Mouse (Mus musculus) CH12.LX (cell line): ENCODE data around the gene Rgs14. TPM values are rescaled to one million over a fixed set of nuclear protein-coding genes. Genes with fewer than 3 reads are reported as not detected.
A peak's percentile ranks its signal among the peaks of the same experiment; 100 is the strongest.

Source experiments
- DNase-seq: peaks from one replicate; pipeline ENCODE4 v3.0.0-alpha.2; 2013; ENCODE audit errors: extremely low read depth
- H3K27ac ChIP-seq: 2 replicates; pipeline ENCODE4 v1.5.1; 2012; ENCODE audit warnings: low read depth, mild to moderate bottlenecking, control low read depth, moderate library complexity; ENCODE audit not compliant: insufficient read depth
- H3K27me3 ChIP-seq: replicated peaks from 2 replicates; pipeline ENCODE3; 2012; ENCODE audit warnings: inconsistent platforms
- H3K36me3 ChIP-seq, 2 experiments: replicated peaks in 1 of 2; 2 replicates each; pipeline versions ENCODE3 to v1.6.1; 2012; ENCODE audit warnings: inconsistent platforms in 1 of 2, low read length in 1 of 2, mild to moderate bottlenecking in 1 of 2, mixed read lengths in 1 of 2, moderate library complexity in 1 of 2; ENCODE audit not compliant: control insufficient read depth in 1 of 2, insufficient read depth in 1 of 2
- H3K4me1 ChIP-seq, 2 experiments: 2 replicates each; pipeline ENCODE4 v1.6.1; 2012; ENCODE audit warnings: inconsistent platforms in 1 of 2, moderate library complexity in 1 of 2; ENCODE audit not compliant: insufficient read depth in 2 of 2, control insufficient read depth in 1 of 2
- H3K4me2 ChIP-seq: 2 replicates; pipeline ENCODE4 v1.6.1; 2012; ENCODE audit warnings: low read depth, mild to moderate bottlenecking, control low read depth; ENCODE audit not compliant: poor library complexity, insufficient read depth, severe bottlenecking
- H3K4me3 ChIP-seq, 3 experiments: fragments of 150-350 bp in 1 of 3; sonication (generic) in 1 of 3; replicated peaks in 1 of 3; 2 replicates each; pipeline versions ENCODE3 to v1.5.1; 2011 to 2012; ENCODE audit warnings: low read depth in 2 of 3, low read length in 2 of 3, mild to moderate bottlenecking in 2 of 3, moderate library complexity in 2 of 3, control low read depth in 1 of 3, improper control_type of control experiment in 1 of 3, inconsistent platforms in 1 of 3, mixed read lengths in 1 of 3; ENCODE audit not compliant: poor library complexity in 1 of 3
- H3K79me2 ChIP-seq: replicated peaks from 2 replicates; pipeline ENCODE4 v1.6.1; 2012; ENCODE audit warnings: mild to moderate bottlenecking, moderate library complexity; ENCODE audit not compliant: control insufficient read depth, poor library complexity, insufficient read depth, severe bottlenecking; ENCODE audit errors: extremely low read depth
- H3K9ac ChIP-seq: 2 replicates; pipeline ENCODE4 v1.6.1; 2012; ENCODE audit warnings: low read depth, mild to moderate bottlenecking, control low read depth, moderate library complexity; ENCODE audit not compliant: insufficient read depth
- H3K9me3 ChIP-seq: replicated peaks from 2 replicates; pipeline ENCODE3; 2012; ENCODE audit warnings: low read length, inconsistent platforms, mixed read lengths
- BHLHE40 ChIP-seq: IDR thresholded peaks from 2 replicates; pipeline ENCODE4 v1.6.1; 2011; ENCODE audit warnings: mild to moderate bottlenecking, low read depth, low read length, improper control_type of control experiment
- CHD1 ChIP-seq: IDR thresholded peaks from 2 replicates; pipeline ENCODE4 v1.6.1; 2012; ENCODE audit warnings: low read depth, low read length, improper control_type of control experiment, inconsistent platforms
- CHD2 ChIP-seq: IDR thresholded peaks from 2 replicates; pipeline ENCODE4 v1.6.1; 2011; ENCODE audit warnings: low read length, improper control_type of control experiment
- CTCF ChIP-seq, 2 experiments: IDR thresholded peaks in 1 of 2; conservative IDR thresholded peaks in 1 of 2; 2 replicates each; pipeline ENCODE4 v1.5.1; 2011 to 2012; ENCODE audit warnings: low read depth in 2 of 2, low read length in 2 of 2, improper control_type of control experiment in 1 of 2, inconsistent platforms in 1 of 2, mild to moderate bottlenecking in 1 of 2, moderate library complexity in 1 of 2
- E2F4 ChIP-seq: IDR thresholded peaks from 2 replicates; pipeline ENCODE4 v1.6.1; 2011; ENCODE audit warnings: low read depth, low read length, improper control_type of control experiment; ENCODE audit not compliant: insufficient replicate concordance
- ELF1 ChIP-seq: IDR thresholded peaks from 2 replicates; pipeline ENCODE4 v1.6.1; 2014; ENCODE audit warnings: low read depth, mild to moderate bottlenecking, inconsistent platforms, low read length, improper control_type of control experiment
- EP300 ChIP-seq: IDR thresholded peaks from 2 replicates; pipeline ENCODE4 v1.6.1; 2011; ENCODE audit warnings: low read length, improper control_type of control experiment
- ETS1 ChIP-seq: conservative IDR thresholded peaks from 2 replicates; pipeline ENCODE4 v1.6.1; 2012; ENCODE audit warnings: low read depth, mild to moderate bottlenecking, inconsistent platforms, low read length, improper control_type of control experiment, moderate library complexity
- GABPA ChIP-seq: IDR thresholded peaks from 2 replicates; pipeline ENCODE4 v1.6.1; 2012; ENCODE audit warnings: low read depth, low read length, improper control_type of control experiment, inconsistent platforms; ENCODE audit not compliant: insufficient replicate concordance
- HCFC1 ChIP-seq: IDR thresholded peaks from 2 replicates; pipeline ENCODE4 v1.6.1; 2012; ENCODE audit warnings: low read depth, mild to moderate bottlenecking, inconsistent platforms, low read length, improper control_type of control experiment
- IRF4 ChIP-seq: IDR thresholded peaks from 2 replicates; pipeline ENCODE4 v1.6.1; 2014; ENCODE audit warnings: low read depth, mild to moderate bottlenecking, inconsistent platforms, low read length, improper control_type of control experiment
- JUN ChIP-seq: IDR thresholded peaks from 2 replicates; pipeline ENCODE4 v1.6.1; 2011; ENCODE audit warnings: low read depth, mild to moderate bottlenecking, low read length, improper control_type of control experiment, moderate library complexity; ENCODE audit not compliant: insufficient read depth
- JUND ChIP-seq: conservative IDR thresholded peaks from 2 replicates; pipeline ENCODE4 v1.6.1; 2011; ENCODE audit warnings: low read depth, low read length, improper control_type of control experiment
- KAT2A ChIP-seq: IDR thresholded peaks from 2 replicates; pipeline ENCODE4 v1.6.1; 2012; ENCODE audit warnings: low read length, improper control_type of control experiment, inconsistent platforms; ENCODE audit not compliant: insufficient replicate concordance
- MAFK ChIP-seq: IDR thresholded peaks from 2 replicates; pipeline ENCODE4 v1.6.1; 2011; ENCODE audit warnings: low read length, improper control_type of control experiment; ENCODE audit not compliant: insufficient replicate concordance
- MAX ChIP-seq: IDR thresholded peaks from 2 replicates; pipeline ENCODE4 v1.6.1; 2011; ENCODE audit warnings: low read length, improper control_type of control experiment
- MAZ ChIP-seq: IDR thresholded peaks from 2 replicates; pipeline ENCODE4 v1.6.1; 2012; ENCODE audit warnings: low read depth, mild to moderate bottlenecking, inconsistent platforms, low read length, improper control_type of control experiment, moderate library complexity
- MEF2A ChIP-seq: IDR thresholded peaks from 2 replicates; pipeline ENCODE4 v1.6.1; 2014; ENCODE audit warnings: low read depth, mild to moderate bottlenecking, inconsistent platforms, low read length, improper control_type of control experiment, borderline replicate concordance
- MXI1 ChIP-seq: IDR thresholded peaks from 2 replicates; pipeline ENCODE4 v1.6.1; 2011; ENCODE audit warnings: mild to moderate bottlenecking, low read depth, low read length, improper control_type of control experiment
- MYC ChIP-seq: IDR thresholded peaks from 2 replicates; pipeline ENCODE4 v1.6.1; 2011; ENCODE audit warnings: low read depth, mild to moderate bottlenecking, improper control_type of control experiment, low read length
- NELFE ChIP-seq: IDR thresholded peaks from 2 replicates; pipeline ENCODE4 v1.6.1; 2011; ENCODE audit warnings: low read depth, low read length, improper control_type of control experiment
- NRF1 ChIP-seq: IDR thresholded peaks from 2 replicates; pipeline ENCODE4 v1.6.1; 2014; ENCODE audit warnings: low read depth, mild to moderate bottlenecking, inconsistent platforms, low read length, improper control_type of control experiment, moderate library complexity
- PAX5 ChIP-seq: IDR thresholded peaks from 2 replicates; pipeline ENCODE4 v1.6.1; 2012; ENCODE audit warnings: low read length, inconsistent platforms, mixed read lengths
- POLR2A ChIP-seq: IDR thresholded peaks from 2 replicates; pipeline ENCODE4 v1.6.1; 2011; ENCODE audit warnings: low read depth, mild to moderate bottlenecking, improper control_type of control experiment, low read length
- POLR2AphosphoS2 ChIP-seq: IDR thresholded peaks from 2 replicates; pipeline ENCODE4 v1.6.1; 2011; ENCODE audit warnings: low read depth, low read length, improper control_type of control experiment
- RAD21 ChIP-seq: IDR thresholded peaks from 2 replicates; pipeline ENCODE4 v1.6.1; 2011; ENCODE audit warnings: low read depth, mild to moderate bottlenecking, low read length, improper control_type of control experiment, moderate library complexity
- RCOR1 ChIP-seq: conservative IDR thresholded peaks from 2 replicates; pipeline ENCODE4 v1.6.1; 2012; ENCODE audit warnings: low read depth, mild to moderate bottlenecking, inconsistent platforms, low read length, improper control_type of control experiment
- SIN3A ChIP-seq: IDR thresholded peaks from 2 replicates; pipeline ENCODE4 v1.6.1; 2012; ENCODE audit warnings: low read length, improper control_type of control experiment, inconsistent platforms
- SMC3 ChIP-seq: IDR thresholded peaks from 2 replicates; pipeline ENCODE4 v1.6.1; 2011; ENCODE audit warnings: low read depth, low read length, improper control_type of control experiment
- TBP ChIP-seq: conservative IDR thresholded peaks from 2 replicates; pipeline ENCODE4 v1.6.1; 2011; ENCODE audit warnings: low read depth, low read length, improper control_type of control experiment
- TCF12 ChIP-seq: IDR thresholded peaks from 2 replicates; pipeline ENCODE4 v1.6.1; 2014; ENCODE audit warnings: low read depth, mild to moderate bottlenecking, inconsistent platforms, low read length, improper control_type of control experiment
- UBTF ChIP-seq: IDR thresholded peaks from 2 replicates; pipeline ENCODE4 v1.6.1; 2012; ENCODE audit warnings: low read depth, mild to moderate bottlenecking, inconsistent platforms, low read length, improper control_type of control experiment, moderate library complexity
- USF1 ChIP-seq: IDR thresholded peaks from 2 replicates; pipeline ENCODE4 v1.6.1; 2014; ENCODE audit warnings: low read depth, mild to moderate bottlenecking, inconsistent platforms, low read length, improper control_type of control experiment
- USF2 ChIP-seq: conservative IDR thresholded peaks from 2 replicates; pipeline ENCODE4 v1.6.1; 2011; ENCODE audit warnings: low read depth, low read length, improper control_type of control experiment
- ZC3H11A ChIP-seq: IDR thresholded peaks from 2 replicates; pipeline ENCODE4 v1.6.1; 2012; ENCODE audit warnings: low read depth, mild to moderate bottlenecking, inconsistent platforms, low read length, improper control_type of control experiment
- ZKSCAN1 ChIP-seq: IDR thresholded peaks from 2 replicates; pipeline ENCODE4 v1.6.1; 2012; ENCODE audit warnings: low read depth, inconsistent platforms, low read length, improper control_type of control experiment, borderline replicate concordance
- ZMIZ1 ChIP-seq: IDR thresholded peaks from 2 replicates; pipeline ENCODE4 v1.6.1; 2012; ENCODE audit warnings: low read depth, mild to moderate bottlenecking, inconsistent platforms, low read length, improper control_type of control experiment
- ZNF384 ChIP-seq: IDR thresholded peaks from 2 replicates; pipeline ENCODE4 v1.6.1; 2012; ENCODE audit warnings: low read depth, low read length, improper control_type of control experiment, inconsistent platforms
- dilution Hi-C: fragments of 300-500 bp; cut with MboI; formaldehyde crosslinking; loops from 2 replicates; pipeline ENCODE4 v1.14.3; 2020; ENCODE audit warnings: low sequenced_read_pairs; ENCODE audit not compliant: extremely low pct_unique_long_range_greater_than_20kb, extremely low pct_ligation_motif_present
- in situ Hi-C: fragments of 300-500 bp; cut with MboI; formaldehyde crosslinking; loops from 3 replicates; pipeline ENCODE4 v1.14.3; 2019; ENCODE audit warnings: low sequenced_read_pairs, low pct_ligation_motif_present, low pct_unique_long_range_greater_than_20kb, mixed read lengths
- polyA plus RNA-seq: library from polyadenylated mRNA; unstranded; fragments of >175 nt; gene quantifications from 2 replicates; pipeline ENCODE4 v1.2.1, GENCODE M21; 2012; ENCODE audit warnings: low read depth; ENCODE audit not compliant: insufficient read length
- total RNA-seq, 2 experiments: library from RNA; depleted of rRNA; stranded (reverse); fragments of 300-350 nt in 1 of 2; fragments of >200 nt in 1 of 2; gene quantifications; 2 replicates each; pipeline ENCODE4 v1.2.3; 2012 to 2014

Gene Rgs14
- total RNA-seq (2012; rRNA removed) = 7.4 and 8.0 TPM in 2 replicates
- 6.3 and 7.4 TPM in 2 replicates for total RNA-seq (2014; rRNA removed)
- 6.5 and 7.6 TPM in 2 replicates for polyA plus RNA-seq

- peaks cover 22 to 61% of the 10 kb centered on the region in 2 experiments for H3K4me1 ChIP-seq
- H3K79me2 ChIP-seq = no peaks in the 10 kb centered on the region
- peak within 1 kb of the TSS; percentile 29; the same call in 1 of the 2 replicates for H3K27ac ChIP-seq
- in situ Hi-C loops (no loop called here), dilution Hi-C loops (no loop called here)
- H3K4me3 ChIP-seq = peak within 1 kb of the TSS; percentile 55 to 65 (median 62)
- H3K9ac ChIP-seq = peak within 1 kb of the TSS; percentile 37
- H3K27me3 ChIP-seq = no peaks in the 10 kb centered on the region
- H3K4me2 ChIP-seq = peak within 1 kb of the TSS; percentile 53
- no peaks in the 10 kb centered on the region for H3K9me3 ChIP-seq
- H3K36me3 ChIP-seq = peaks cover 0 to 3% of the 10 kb centered on the region in 2 experiments
- DNase-seq = peak; percentile 85
- TF ChIP-seq SIN3A = peak; percentile 94
- TF ChIP-seq MYC = peak; percentile 73
- TF ChIP-seq HCFC1 = peak; percentile 62
- TF ChIP-seq CHD2 = peak; percentile 62; the same call in 1 of the 2 replicates
- no peak for TF ChIP-seq GABPA
- TF ChIP-seq ZKSCAN1 = no peak
- 0 out of 2 replicates have a peak, but pooled peaks have one; percentile 46 for TF ChIP-seq MAZ
- TF ChIP-seq RAD21 = no peak; the same call in none of the 2 replicates
- no peak for TF ChIP-seq POLR2AphosphoS2
- no peak for TF ChIP-seq USF1
- TF ChIP-seq MEF2A = peak; percentile 45; the same call in 1 of the 2 replicates
- peak; percentile 64 for TF ChIP-seq TCF12
- no peak for TF ChIP-seq ZNF384
- peak; percentile 78 for TF ChIP-seq ELF1
- TF ChIP-seq BHLHE40 = peak; percentile 59
- TF ChIP-seq CTCF (conservative IDR thresholded peaks at IDR 0.05 in 1 of 2, IDR thresholded peaks at IDR 0.05 in 1 of 2; ENCODE audit: low read depth in 2 of 2, low read length in 2 of 2) = no peak
- TF ChIP-seq ETS1 = 0 out of 2 replicates have a peak, but pooled peaks have one; percentile 22
- TF ChIP-seq CHD1 = no peak
- peak; percentile 15; the same call in 1 of the 2 replicates for TF ChIP-seq SMC3
- TF ChIP-seq PAX5 = no peak
- TF ChIP-seq POLR2A = peak; percentile 71
- TF ChIP-seq KAT2A = no peak
- TF ChIP-seq RCOR1 = no peak
- no peak for TF ChIP-seq ZMIZ1
- TF ChIP-seq NELFE = peak; percentile 80
- peak; percentile 72; the same call in 1 of the 2 replicates for TF ChIP-seq MAX
- no peak for TF ChIP-seq E2F4
- no peak for TF ChIP-seq ZC3H11A
- no peak for TF ChIP-seq UBTF
- peak; percentile 86 for TF ChIP-seq MXI1
- no peak for TF ChIP-seq MAFK
- no peak; the same call in 1 of the 2 replicates for TF ChIP-seq JUND
- TF ChIP-seq USF2 = no peak
- TF ChIP-seq NRF1 = no peak
- 0 out of 2 replicates have a peak, but pooled peaks have one; percentile 53 for TF ChIP-seq TBP
- no peak for TF ChIP-seq JUN
- TF ChIP-seq EP300 = peak; percentile 68
- TF ChIP-seq IRF4 = peak; percentile 71
- TF ChIP-seq, all 38 proteins: peak for 18
Measured at GRCm38 (mm10) chr13:55369531-55370114, at the start of gene Rgs14. Rgs14 (plus strand) TSS chr13:55369732.
